Mouse (Mus musculus): ENCODE data around the gene Prkd2.

- TF ChIP-seq EP300 (IDR thresholded peaks at IDR 0.05): no peak
- TF ChIP-seq CTCF (IDR thresholded peaks at IDR 0.05): 0 out of 2 replicates have a peak, but pooled peaks have one; percentile 5
Measured at GRCm38 (mm10) chr7:16916342-16917265, 73.9 kb downstream of the Prkd2 start.

Measured in lung, postnatal 0 days (tissue).